Mouse (Mus musculus) Patski (cell line): ENCODE data around the gene Gm20777. TPM values are rescaled to one million over a fixed set of nuclear protein-coding genes. Genes with fewer than 3 reads are reported as not detected.
"Not testable (repeated sequence)": the region's sequence is repeated elsewhere in the genome, so short reads cannot be mapped to it uniquely, and the experiment has no call there.

Experiments used
- ATAC-seq: fragments of 100-300 bp; one replicate; pipeline ENCODE4 v1.8.0; 2021
- CTCF ChIA-PET: fragments of 350-600 bp; sonication (Branson Sonifier 250); formaldehyde crosslinking; loops from one replicate; lab custom pipeline; 2022; ENCODE audit warnings: inconsistent platforms; lab: Charles Lee
- POLR2A ChIA-PET: fragments of 350-600 bp; sonication (Branson Sonifier 250); formaldehyde crosslinking; loops from one replicate; lab custom pipeline; 2022; ENCODE audit warnings: antibody characterized with exemption, inconsistent platforms; lab: Charles Lee
- DNase-seq: peaks from one replicate; pipeline ENCODE4 v3.0.0-alpha.2; 2011; ENCODE audit warnings: low read depth, low spot score
- H3K27me3 ChIP-seq: fragments of 371-371 bp; one replicate; pipeline ENCODE4 v1.5.1; 2021
- in situ Hi-C: fragments of 300-500 bp; cut with MboI; formaldehyde crosslinking; loops from 3 replicates; pipeline ENCODE4 v1.11.1; 2018; ENCODE audit warnings: low pct_unique_long_range_greater_than_20kb, mixed read lengths
- polyA plus RNA-seq: library from polyadenylated mRNA; unstranded; gene quantifications from one replicate; pipeline ENCODE4 v1.2.3, GENCODE M21; 2021

The Gm20777 gene
- polyA plus RNA-seq: not detected

DNA sequence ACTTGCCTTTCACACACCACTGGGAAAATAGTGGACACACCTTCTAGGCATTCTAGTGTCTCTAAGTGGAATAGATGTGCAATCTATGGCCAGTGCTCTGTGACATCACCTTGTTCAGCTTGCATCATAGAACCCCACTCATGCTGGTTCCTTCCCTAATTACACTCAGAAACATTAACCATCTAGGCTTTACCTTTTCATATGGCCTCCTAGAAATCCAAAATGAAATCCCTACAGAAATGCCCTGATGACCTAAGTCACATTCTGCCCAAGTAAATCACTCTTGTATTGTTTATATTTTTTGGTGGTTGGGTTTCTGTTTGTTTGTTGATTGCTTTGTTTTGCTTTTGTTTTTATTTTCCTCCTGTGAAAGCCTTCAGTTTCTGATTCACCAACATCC, at the start of gene Gm20777:
Gene Gm20777, minus strand, starts transcription at position 101 of the 400 bp plus-strand sequence.
- CTCF ChIA-PET, in situ Hi-C loops, ATAC-seq: not testable (repeated sequence)

DNA sequence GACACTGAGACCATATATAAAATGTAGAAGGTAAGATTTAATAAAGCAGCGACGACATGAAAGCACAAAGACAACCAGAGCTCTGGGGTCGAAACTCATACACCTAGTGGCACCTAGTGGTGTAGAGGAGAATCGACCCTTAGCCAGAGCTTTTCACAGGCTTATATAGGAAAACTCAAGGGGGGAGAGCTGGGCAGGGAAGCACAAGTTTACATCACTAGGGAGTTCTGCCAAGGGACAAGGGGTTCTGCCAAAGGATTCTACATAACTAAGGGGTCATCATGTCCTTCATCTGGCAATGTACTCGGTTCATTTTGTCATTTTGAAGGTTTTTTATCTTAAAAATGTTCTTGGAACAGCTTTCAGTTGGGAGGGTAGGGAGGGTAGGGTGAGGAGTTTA, 42.7 kb downstream of the Gm20777 start:
- CTCF ChIA-PET, in situ Hi-C loops, H3K27me3 ChIP-seq, ATAC-seq, DNase-seq, POLR2A ChIA-PET: not testable (repeated sequence)

More for the DNA sequence above, at the start of gene Gm20777:
- DNase-seq, H3K27me3 ChIP-seq, POLR2A ChIA-PET: not testable (repeated sequence)

DNA sequence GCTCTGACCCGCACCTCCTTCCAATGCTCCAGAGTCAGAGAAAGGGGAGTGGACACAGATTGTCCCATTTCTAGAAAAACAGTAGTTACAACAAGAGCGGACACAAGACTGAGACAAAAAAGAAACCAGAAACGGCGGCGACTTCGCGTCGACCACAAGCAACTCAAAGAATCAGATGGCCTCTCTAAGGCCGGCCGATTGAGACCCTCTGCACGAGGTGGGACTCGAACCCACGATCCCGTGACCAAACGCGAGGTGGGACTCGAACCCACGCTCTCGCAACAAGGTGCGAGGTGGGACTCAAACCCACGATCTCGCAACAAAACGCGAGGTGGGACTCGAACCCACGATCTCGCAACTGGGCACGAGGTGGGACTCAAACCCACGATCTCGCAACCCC, 43.5 kb downstream of the Gm20777 start:
- DNase-seq, ATAC-seq, in situ Hi-C loops, H3K27me3 ChIP-seq, CTCF ChIA-PET, POLR2A ChIA-PET: not testable (repeated sequence)

DNA sequence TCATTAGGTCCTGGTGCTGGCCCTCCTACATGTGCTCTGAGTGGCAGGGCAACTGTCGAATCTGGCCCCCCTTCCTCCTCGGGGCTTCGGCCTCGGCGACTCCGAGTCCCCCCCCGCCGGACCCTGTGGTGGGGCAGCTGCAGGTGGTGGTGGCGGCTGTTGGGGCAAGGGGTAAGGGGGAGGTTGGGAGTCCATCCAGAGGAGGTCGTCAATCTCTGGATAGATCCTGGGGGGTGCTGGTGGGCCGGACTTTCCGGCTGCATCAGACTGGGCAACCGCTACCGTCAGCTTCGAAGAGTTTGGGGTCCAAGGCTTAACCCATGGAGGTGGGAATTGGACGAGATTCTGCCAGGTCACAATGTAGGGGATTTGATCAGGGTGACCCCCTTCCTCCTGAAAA, 44.0 kb downstream of the Gm20777 start:
- H3K27me3 ChIP-seq, DNase-seq, CTCF ChIA-PET, ATAC-seq, in situ Hi-C loops, POLR2A ChIA-PET: not testable (repeated sequence)

DNA sequence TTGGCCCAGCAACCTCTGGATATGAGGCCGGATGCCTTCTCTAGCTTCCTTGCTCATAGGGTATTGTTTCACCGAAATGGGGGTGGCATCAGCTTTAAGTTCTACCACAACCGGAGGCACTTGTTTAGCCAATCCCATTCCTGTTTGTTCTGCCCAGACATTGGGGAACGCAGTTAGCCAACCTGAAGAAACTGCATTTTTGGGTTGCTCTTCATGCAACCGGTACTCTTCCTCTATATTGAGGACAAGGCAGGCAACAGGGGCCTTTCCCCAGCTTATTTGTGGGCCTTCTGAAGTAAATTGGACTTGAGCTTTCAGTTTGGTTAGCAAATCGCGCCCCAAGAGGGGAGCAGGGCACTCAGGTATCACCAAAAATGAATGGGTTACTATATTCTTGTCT, 45.6 kb downstream of the Gm20777 start:
- in situ Hi-C loops, ATAC-seq, CTCF ChIA-PET: not testable (repeated sequence)

More for the DNA sequence above, 45.6 kb downstream of the Gm20777 start:
- DNase-seq, H3K27me3 ChIP-seq, POLR2A ChIA-PET: not testable (repeated sequence)

Other genes starting within 250 kb of the Gm20777 start
- gene Gm20737, start 216.4 kb downstream of the Gm20777 start, polyA plus RNA-seq: not detected
- not detected for gene Gm21775, start 199.0 kb downstream of the Gm20777 start, polyA plus RNA-seq
- not detected for gene Gm21900, start 136.1 kb downstream of the Gm20777 start, polyA plus RNA-seq